Mouse (Mus musculus) gonadal fat pad, adult 2 months (tissue): ENCODE results near the gene Gm9903. TPM values are rescaled to one million over a fixed set of nuclear protein-coding genes. Genes with fewer than 3 reads are reported as not detected.

Experiments used
- DNase-seq: peaks from one replicate; pipeline ENCODE4 v3.0.0-alpha.2; 2012; ENCODE audit warnings: low read depth
- polyA plus RNA-seq: library from polyadenylated mRNA; depleted of rRNA; stranded (reverse); fragments of >200 nt; gene quantifications from 2 replicates; pipeline ENCODE4 v1.2.3, GENCODE M21; 2012; rRNA removed

Gene Gm9903
- polyA plus RNA-seq = 1.6 and 2.0 TPM in 2 replicates

- DNase-seq = no peak
Observed at GRCm38 (mm10) chr5:33629301-33629987, at the start of gene Gm9903, which contains the start of gene Fam53a. Gene Gm9903, plus strand, starts transcription at chr5:33629925. Gene Fam53a, minus strand, starts transcription at chr5:33629635.

GRCm38 (mm10) chr5:33580336-33580735, 49.4 kb upstream of the Gm9903 start:
- DNase-seq = no peak

GRCm38 (mm10) chr5:33587498-33588058, 42.1 kb upstream of the Gm9903 start:
- no peak for DNase-seq

- no peak for DNase-seq
Observed at GRCm38 (mm10) chr5:33588066-33588465, 41.7 kb upstream of the Gm9903 start.

- no peak for DNase-seq
Observed at GRCm38 (mm10) chr5:33589221-33589888, 40.4 kb upstream of the Gm9903 start.

- DNase-seq = no peak
Observed at GRCm38 (mm10) chr5:33593620-33594019, 36.1 kb upstream of the Gm9903 start.

GRCm38 (mm10) chr5:33605314-33605713, 24.4 kb upstream of the Gm9903 start:
- no peak for DNase-seq

GRCm38 (mm10) chr5:33606631-33607030, 23.1 kb upstream of the Gm9903 start:
- DNase-seq = no peak

GRCm38 (mm10) chr5:33607434-33607833, 22.3 kb upstream of the Gm9903 start:
- no peak for DNase-seq

- DNase-seq = no peak
Observed at GRCm38 (mm10) chr5:33609226-33609625, 20.5 kb upstream of the Gm9903 start.

GRCm38 (mm10) chr5:33611795-33612194, 17.9 kb upstream of the Gm9903 start:
- DNase-seq = no peak

GRCm38 (mm10) chr5:33614391-33614790, 15.3 kb upstream of the Gm9903 start:
- DNase-seq = no peak

GRCm38 (mm10) chr5:33622671-33623070, 7.1 kb upstream of the Gm9903 start:
- no peak for DNase-seq

- DNase-seq = no peak
Observed at GRCm38 (mm10) chr5:33623766-33624165, 6.0 kb upstream of the Gm9903 start.

- no peak for DNase-seq
Observed at GRCm38 (mm10) chr5:33627968-33628367, 1.8 kb upstream of the Gm9903 start.

- no peak for DNase-seq
Observed at GRCm38 (mm10) chr5:33628820-33629300, 865 bp upstream of the Gm9903 start.

- DNase-seq = peak; percentile 41
Observed at GRCm38 (mm10) chr5:33630061-33630460, 336 bp downstream of the Gm9903 start.

GRCm38 (mm10) chr5:33630615-33631014, 890 bp downstream of the Gm9903 start:
- peak; percentile 40 for DNase-seq

- DNase-seq = no peak
Observed at GRCm38 (mm10) chr5:33632526-33632925, 2.8 kb downstream of the Gm9903 start.

- DNase-seq = no peak
Observed at GRCm38 (mm10) chr5:33635361-33635760, 5.6 kb downstream of the Gm9903 start.

GRCm38 (mm10) chr5:33637606-33638350, 8.1 kb downstream of the Gm9903 start:
- no peak for DNase-seq

- no peak for DNase-seq
Observed at GRCm38 (mm10) chr5:33638826-33639225, 9.1 kb downstream of the Gm9903 start.
